In genomic region chr6:72345074-72345567, GRCm38 (mm10) we compare ENCODE assay signal across 8 mouse cellular contexts. TPM values are rescaled to one million over a fixed set of nuclear protein-coding genes. Genes with fewer than 3 reads are reported as not detected.
A peak's percentile ranks its signal among the peaks of the same experiment; 100 is the strongest.
DNase-seq lines count a peak whose midpoint lies in the region; ATAC-seq and TF ChIP-seq lines count a peak whose summit lies in the region.

TSS of gene Usp39 (minus strand) at chr6:72345184.

- H3K4me2 ChIP-seq in hindbrain, embryonic 13.5 days = peak within 1 kb of the TSS; percentile 91

- ATAC-seq in Patski = peak; percentile 74
- peak; percentile 84 for ATAC-seq in hindbrain, embryonic 13.5 days (ENCODE audit: low FRiP score)

- CTCF ChIA-PET in Patski (lab: Charles Lee) = interaction anchor here (0.9 to 1.9 kb wide), 5 partner anchors 10 to 190 kb away, joined by 3 to 6 read pairs (median 4); partner anchors contain the start of gene Tmem150a

- H3K9ac ChIP-seq in hindbrain, embryonic 13.5 days = peak within 1 kb of the TSS; percentile 90

- POLR2A ChIA-PET in Patski (lab: Charles Lee) = interaction anchor here (1.2 to 1.5 kb wide), 2 partner anchors 11 to 43 kb away, joined by 3 to 8 read pairs; partner anchors contain the start of gene Tmem150a

- peak within 1 kb of the TSS; percentile 79 for H3K4me3 ChIP-seq in hindbrain, embryonic 13.5 days

- in situ Hi-C loops in Patski (cut with MboI; ENCODE audit: low pct_unique_long_range_greater_than_20kb) = no loop called here

- no peaks in the 10 kb centered on the region for H3K27me3 ChIP-seq in Patski
- no peaks in the 10 kb centered on the region for H3K27me3 ChIP-seq in hindbrain, embryonic 13.5 days

- DNase-seq in Patski (ENCODE audit: low read depth, low spot score) = peak; percentile 77
- DNase-seq in cerebellum, postnatal 14 days = peak; percentile 94
- DNase-seq in frontal cortex, postnatal 14 days (ENCODE audit: low spot score in 2 of 2) = peak; percentile 90 to 93
- DNase-seq in layer of hippocampus, postnatal 25 days (ENCODE audit: extremely low spot score in 1 of 2, low spot score in 1 of 2) = peak; percentile 88 to 89
- peak; percentile 95 for DNase-seq in lung, postnatal 25 days (ENCODE audit: low spot score)
- peak; percentile 98 for DNase-seq in retina, embryonic 14.5 days (ENCODE audit: low spot score)
- DNase-seq in thymus, postnatal 4 days = peak; percentile 91

- peaks cover 20% of the 10 kb centered on the region for H3K36me3 ChIP-seq in hindbrain, embryonic 13.5 days

- TF ChIP-seq CTCF in Patski (IDR thresholded peaks at IDR 0.05) = no peak

- WGBS in hindbrain, embryonic 13.5 days = under 1% methylated on average over 30 of the region's 30 CpGs

- H3K4me1 ChIP-seq in hindbrain, embryonic 13.5 days (replicated peaks) = peaks cover 44% of the 10 kb centered on the region

- no peaks in the 10 kb centered on the region for H3K9me3 ChIP-seq in hindbrain, embryonic 13.5 days

- H3K27ac ChIP-seq in hindbrain, embryonic 13.5 days = peak within 1 kb of the TSS; percentile 83

RNA-seq across cellular contexts. Expression of gene Usp39, which starts in this region (rescaled TPM):
- 64.7 TPM for polyA plus RNA-seq in Patski (2021)
- polyA plus RNA-seq in hindbrain, embryonic 13.5 days (2015; fragmentation: Nextera tagmentation; extraction: Ambion mirVana) = 46.0 and 46.7 TPM in 2 replicates
- total RNA-seq in layer of hippocampus, postnatal 25 days (2021) = 10 to 100 TPM; 31.4 to 36.4 TPM

Comparison
In these comparisons a context has a peak if more than half of its experiments do, and no peak if none do; other contexts are left out.
1. Peak in every context shown above with its lines: DNase-seq, ATAC-seq, H3K4me3 ChIP-seq and H3K27ac ChIP-seq.